Mouse (Mus musculus): ENCODE results near the gene Pnmt. TPM values are rescaled to one million over a fixed set of nuclear protein-coding genes. Genes with fewer than 3 reads are reported as not detected.

Gene Pnmt
- polyA plus RNA-seq, 1 experiment, result 1.6 TPM

DNA sequence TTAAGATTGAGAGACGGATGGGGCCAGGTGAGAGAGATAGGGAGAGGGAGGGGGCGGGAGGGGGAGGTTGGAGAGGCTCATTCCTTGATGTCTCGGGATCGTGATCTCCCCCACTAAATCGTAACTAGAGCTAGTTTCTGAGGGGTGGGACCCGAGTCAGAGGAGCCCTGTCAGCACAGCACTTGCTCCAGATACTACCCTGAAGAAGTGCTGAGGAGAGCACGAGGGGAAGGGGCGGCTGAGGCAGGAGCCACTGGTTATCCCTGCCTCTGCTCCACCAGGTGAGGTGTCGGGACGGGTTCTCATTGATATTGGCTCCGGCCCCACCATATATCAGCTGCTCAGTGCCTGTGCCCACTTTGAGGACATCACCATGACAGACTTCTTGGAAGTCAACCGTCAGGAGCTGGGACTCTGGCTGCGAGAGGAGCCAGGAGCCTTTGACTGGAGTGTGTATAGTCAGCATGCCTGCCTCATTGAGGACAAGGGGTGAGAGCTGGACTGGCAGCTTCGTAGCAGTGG, 867 bp downstream of the Pnmt start:
- TF ChIP-seq POLR2A (IDR thresholded peaks at IDR 0.05; ENCODE audit: borderline replicate concordance, extremely low read depth, insufficient read depth, insufficient read length, poor library complexity, severe bottlenecking), result no peak
- no peak for TF ChIP-seq CTCF (IDR thresholded peaks at IDR 0.05; ENCODE audit: borderline replicate concordance, extremely low read depth, insufficient read depth, insufficient read length)
- DNase-seq (ENCODE audit: low read depth), result no peak

GRCm38 (mm10) chr11:98388282-98388681, 2.0 kb downstream of the Pnmt start:
- DNase-seq (ENCODE audit: low read depth), result no peak
- no peak for TF ChIP-seq POLR2A (IDR thresholded peaks at IDR 0.05; ENCODE audit: borderline replicate concordance, extremely low read depth, insufficient read depth, insufficient read length, poor library complexity, severe bottlenecking)
- TF ChIP-seq CTCF (IDR thresholded peaks at IDR 0.05; ENCODE audit: borderline replicate concordance, extremely low read depth, insufficient read depth, insufficient read length), result no peak

DNA sequence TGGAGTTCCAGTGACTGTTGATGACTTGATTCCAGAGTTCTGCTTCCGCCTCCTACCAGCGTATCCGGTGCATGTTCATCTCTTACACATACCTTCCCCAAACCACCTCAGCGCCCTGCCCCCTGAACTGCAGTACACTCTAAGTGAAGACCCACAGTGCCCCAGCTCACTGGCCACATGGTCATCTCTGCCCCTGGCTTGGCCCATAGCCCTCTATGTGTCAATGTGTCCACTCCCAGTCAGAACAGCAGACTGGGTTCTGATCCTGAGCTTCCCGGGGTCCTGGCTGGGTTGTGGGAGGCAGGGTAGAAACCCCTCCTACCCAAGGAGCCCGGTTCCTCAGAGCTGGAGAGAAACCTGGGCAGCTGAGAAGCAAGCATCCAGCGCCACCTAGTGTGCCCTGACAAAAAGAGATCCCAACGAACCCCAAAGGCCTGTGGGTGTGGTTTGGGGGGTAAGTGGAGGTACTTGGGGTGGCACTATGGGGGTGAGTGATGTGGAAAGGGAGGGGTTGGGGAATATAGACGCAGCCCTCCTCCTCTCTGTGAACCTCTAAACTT, 3.1 kb downstream of the Pnmt start:
- DNase-seq (ENCODE audit: low read depth), result peak; percentile 66
- TF ChIP-seq POLR2A (IDR thresholded peaks at IDR 0.05; ENCODE audit: borderline replicate concordance, extremely low read depth, insufficient read depth, insufficient read length, poor library complexity, severe bottlenecking), result no peak
- peak; percentile 69 for TF ChIP-seq CTCF (IDR thresholded peaks at IDR 0.05; ENCODE audit: borderline replicate concordance, extremely low read depth, insufficient read depth, insufficient read length)

GRCm38 (mm10) chr11:98390141-98390540, 3.9 kb downstream of the Pnmt start:
- no peak for TF ChIP-seq POLR2A (IDR thresholded peaks at IDR 0.05; ENCODE audit: borderline replicate concordance, extremely low read depth, insufficient read depth, insufficient read length, poor library complexity, severe bottlenecking)
- no peak for TF ChIP-seq CTCF (IDR thresholded peaks at IDR 0.05; ENCODE audit: borderline replicate concordance, extremely low read depth, insufficient read depth, insufficient read length)
- no peak for DNase-seq (ENCODE audit: low read depth)

GRCm38 (mm10) chr11:98392034-98392433, 5.8 kb downstream of the Pnmt start:
- TF ChIP-seq CTCF (IDR thresholded peaks at IDR 0.05; ENCODE audit: borderline replicate concordance, extremely low read depth, insufficient read depth, insufficient read length) (no peak), POLR2A (IDR thresholded peaks at IDR 0.05; ENCODE audit: borderline replicate concordance, extremely low read depth, insufficient read depth, insufficient read length, poor library complexity, severe bottlenecking) (no peak)
- DNase-seq (ENCODE audit: low read depth), result no peak

DNA sequence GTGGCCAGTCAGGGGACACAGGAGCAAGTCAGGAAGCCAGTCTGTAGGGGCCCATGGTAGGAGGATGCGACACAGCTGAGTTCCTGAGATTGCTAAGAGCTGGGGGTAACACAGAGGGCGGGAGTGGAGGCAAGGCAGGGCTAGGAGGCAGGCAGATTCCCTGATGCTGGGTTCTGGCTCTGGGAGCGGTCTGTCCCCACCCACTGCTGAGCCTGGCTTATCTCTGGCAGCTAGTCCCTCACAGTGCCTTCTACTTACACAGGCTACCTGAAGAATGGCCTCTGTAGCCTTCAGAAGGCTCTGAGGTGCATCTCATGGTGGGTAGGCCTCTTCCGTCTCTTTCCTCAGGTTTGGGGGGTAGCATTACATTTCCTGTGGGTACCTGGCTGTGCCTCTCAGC, 6.4 kb downstream of the Pnmt start:
- no peak for DNase-seq (ENCODE audit: low read depth)
- TF ChIP-seq POLR2A (IDR thresholded peaks at IDR 0.05; ENCODE audit: borderline replicate concordance, extremely low read depth, insufficient read depth, insufficient read length, poor library complexity, severe bottlenecking) (no peak), CTCF (IDR thresholded peaks at IDR 0.05; ENCODE audit: borderline replicate concordance, extremely low read depth, insufficient read depth, insufficient read length) (no peak)

- TF ChIP-seq CTCF (IDR thresholded peaks at IDR 0.05; ENCODE audit: borderline replicate concordance, extremely low read depth, insufficient read depth, insufficient read length) (no peak), POLR2A (IDR thresholded peaks at IDR 0.05; ENCODE audit: borderline replicate concordance, extremely low read depth, insufficient read depth, insufficient read length, poor library complexity, severe bottlenecking) (no peak)
- peak; percentile 61 for DNase-seq (ENCODE audit: low read depth)
These were observed 7.1 kb downstream of the Pnmt start for GRCm38 (mm10) chr11:98393317-98393716.

DNA sequence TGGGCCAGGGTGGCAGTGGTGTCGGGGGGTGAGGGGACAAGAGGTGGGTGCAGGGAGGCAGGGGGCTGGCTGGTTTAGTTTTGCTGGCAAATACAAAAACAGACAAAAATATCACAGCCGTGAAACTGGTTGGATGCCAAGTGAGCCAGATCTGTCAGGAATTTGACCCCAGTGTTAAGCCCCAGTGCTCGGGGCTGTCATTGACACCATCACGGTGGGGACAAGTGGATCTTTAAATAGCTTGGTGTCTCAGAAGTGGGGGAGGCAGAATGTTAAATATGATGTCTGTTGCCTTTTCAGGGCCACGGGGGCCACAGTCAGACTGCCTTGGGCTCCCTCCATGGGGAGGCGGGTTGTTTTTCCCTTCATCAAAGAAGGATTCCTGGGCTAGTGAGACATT, 8.1 kb downstream of the Pnmt start:
- no peak for TF ChIP-seq CTCF (IDR thresholded peaks at IDR 0.05; ENCODE audit: borderline replicate concordance, extremely low read depth, insufficient read depth, insufficient read length)
- no peak for TF ChIP-seq POLR2A (IDR thresholded peaks at IDR 0.05; ENCODE audit: borderline replicate concordance, extremely low read depth, insufficient read depth, insufficient read length, poor library complexity, severe bottlenecking)
- no peak for DNase-seq (ENCODE audit: low read depth)

GRCm38 (mm10) chr11:98395041-98395440, 8.8 kb downstream of the Pnmt start:
- TF ChIP-seq POLR2A (IDR thresholded peaks at IDR 0.05; ENCODE audit: borderline replicate concordance, extremely low read depth, insufficient read depth, insufficient read length, poor library complexity, severe bottlenecking), result no peak
- TF ChIP-seq CTCF (IDR thresholded peaks at IDR 0.05; ENCODE audit: borderline replicate concordance, extremely low read depth, insufficient read depth, insufficient read length), result no peak
- DNase-seq (ENCODE audit: low read depth), result no peak

DNA sequence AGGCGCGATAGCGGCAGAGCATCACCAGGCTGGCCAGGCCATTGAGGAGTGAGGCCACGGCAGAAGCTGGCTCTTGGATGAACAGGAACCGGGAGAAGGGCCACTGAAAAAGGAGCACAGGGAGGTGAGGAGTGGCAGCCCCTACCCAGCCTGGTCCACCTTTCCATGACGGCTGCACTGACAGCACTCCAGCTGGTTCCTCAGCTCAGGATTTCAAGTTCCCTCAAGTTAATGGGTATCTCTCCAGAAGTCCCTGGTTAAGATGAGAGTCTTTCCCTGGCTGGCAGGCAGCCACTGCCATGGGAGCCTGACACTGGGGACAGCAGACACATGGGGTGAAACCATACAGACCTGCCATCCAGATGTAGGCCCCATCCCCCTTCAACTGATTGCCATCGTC, 11.7 kb downstream of the Pnmt start:
- no peak for DNase-seq (ENCODE audit: low read depth)
- TF ChIP-seq POLR2A (IDR thresholded peaks at IDR 0.05; ENCODE audit: borderline replicate concordance, extremely low read depth, insufficient read depth, insufficient read length, poor library complexity, severe bottlenecking), result no peak

- TF ChIP-seq POLR2A (IDR thresholded peaks at IDR 0.05; ENCODE audit: borderline replicate concordance, extremely low read depth, insufficient read depth, insufficient read length, poor library complexity, severe bottlenecking) (peak; percentile 48; the same call in 1 of the 2 replicates), CTCF (IDR thresholded peaks at IDR 0.05; ENCODE audit: borderline replicate concordance, extremely low read depth, insufficient read depth, insufficient read length) (no peak)
- peak; percentile 97 for DNase-seq (ENCODE audit: low read depth)
These were observed 14.0 kb downstream of the Pnmt start, which contains the start of gene Pgap3 for GRCm38 (mm10) chr11:98400161-98400726. Gene Pgap3 (minus strand): TSS chr11:98400490.

DNA sequence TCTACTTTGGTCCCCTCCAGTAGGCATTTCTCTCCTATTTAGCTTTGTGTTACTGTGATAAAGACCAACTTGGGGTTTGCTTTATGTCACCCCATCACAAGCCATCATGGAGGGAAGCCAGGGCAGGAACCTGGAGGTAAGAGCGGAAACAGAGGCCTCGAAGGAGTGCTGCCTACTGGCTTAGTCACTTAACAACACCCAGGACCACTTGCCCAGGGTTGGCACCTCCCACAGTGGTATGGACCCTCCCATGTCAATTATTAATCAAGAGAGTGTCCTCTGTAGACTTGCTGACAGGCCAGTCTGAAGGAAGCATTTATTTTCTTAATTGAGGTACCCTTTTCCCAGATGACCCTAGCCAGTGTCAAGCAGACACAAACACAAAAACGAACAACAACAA, 14.6 kb downstream of the Pnmt start:
- DNase-seq (ENCODE audit: low read depth), result no peak
- TF ChIP-seq CTCF (IDR thresholded peaks at IDR 0.05; ENCODE audit: borderline replicate concordance, extremely low read depth, insufficient read depth, insufficient read length) (no peak), POLR2A (IDR thresholded peaks at IDR 0.05; ENCODE audit: borderline replicate concordance, extremely low read depth, insufficient read depth, insufficient read length, poor library complexity, severe bottlenecking) (no peak)

All from brain, embryonic 14.5 days (tissue).